9 mouse cellular contexts compared by ENCODE assay signal in genomic region chr8:106884094-106884493, GRCm38 (mm10). TPM values are rescaled to one million over a fixed set of nuclear protein-coding genes. Genes with fewer than 3 reads are reported as not detected.
DNase-seq lines count a peak whose midpoint lies in the region; TF ChIP-seq lines count a peak whose summit lies in the region.
"Not testable (repeated sequence)": the region's sequence is repeated elsewhere in the genome, so short reads cannot be mapped to it uniquely, and the experiment has no call there.
"Had no signal": no experiment of that assay in that cellular context is flagged by ENCODE, and none has a peak within 500 bp of the region (broad histone marks: within the 10 kb centered on the region; RNA-seq: fewer than 3 reads in every experiment).

No protein-coding gene starts in this region.

- H3K4me1 ChIP-seq in kidney, adult 2 months (ENCODE audit: control insufficient read depth, insufficient read depth, low read length): not testable (repeated sequence)

- not testable (repeated sequence) for TF ChIP-seq CTCF in kidney, adult 2 months (conservative IDR thresholded peaks at IDR 0.05; ENCODE audit: insufficient read depth, insufficient read length, low read depth, low read length)

- not testable (repeated sequence) for H3K4me3 ChIP-seq in kidney, adult 2 months (ENCODE audit: insufficient read depth, low read depth, low read length)

- WGBS in kidney, adult 2 months: 50% methylated on average over 11 of the region's 11 CpGs

- H3K36me3 ChIP-seq in kidney, adult 2 months (ENCODE audit: control insufficient read depth, insufficient read depth, low read length): not testable (repeated sequence)

- H3K27ac ChIP-seq in kidney, adult 2 months (ENCODE audit: insufficient read depth, low read depth, low read length): peak overlapping the region; percentile 32; the same call in 1 of the 2 replicates

- TF ChIP-seq POLR2A in kidney, adult 2 months (IDR thresholded peaks at IDR 0.05; ENCODE audit: low read depth, low read length): not testable (repeated sequence)

- DNase-seq in heart, adult 11 months: peak; percentile 90
- peak; percentile 51 for DNase-seq in kidney, adult 11 months
- peak; percentile 41 for DNase-seq in kidney, adult 18-20 months
- peak; percentile 77 for DNase-seq in kidney, adult 2 months
- DNase-seq in kidney, adult 9 months: peak; percentile 71
- peak; percentile 21 for DNase-seq in kidney, postnatal 14 days
- DNase-seq in kidney, postnatal 25 days: peak; percentile 47 to 78
- DNase-seq in kidney, postnatal 36 days: peak; percentile 56 to 74

- H3K27me3 ChIP-seq in kidney, adult 2 months (replicated peaks; ENCODE audit: control insufficient read depth, insufficient read depth, low read length): not testable (repeated sequence)

RNA-seq across cellular contexts. Expression of gene Utp4, which starts 9.3 kb away (rescaled TPM):
- polyA plus RNA-seq in kidney, adult 2 months (2012; rRNA removed): 24.1 and 24.5 TPM in 2 replicates

RNA-seq across cellular contexts. Expression of gene Has3, which starts 14.1 kb away (rescaled TPM):
- polyA plus RNA-seq in kidney, adult 2 months (2012; rRNA removed): 0.72 and 0.98 TPM in 2 replicates
- polyA plus RNA-seq: G1E had no signal

RNA-seq across cellular contexts. Expression of gene Sntb2, which starts 51.5 kb away (rescaled TPM):
- 9.4 and 10.4 TPM in 2 replicates for polyA plus RNA-seq in kidney, adult 2 months (2012; rRNA removed)

Comparison
In these comparisons a context has a peak if more than half of its experiments do, and no peak if none do; other contexts are left out.
1. DNase-seq: peak in every context shown above with its lines; median percentile 90 in heart, adult 11 months; 77 in kidney, adult 2 months; 71 in kidney, adult 9 months; 65 in kidney, postnatal 36 days; 62 in kidney, postnatal 25 days; 51 in kidney, adult 11 months; 41 in kidney, adult 18-20 months; 21 in kidney, postnatal 14 days.